Mouse (Mus musculus): ENCODE results near the gene Mllt3. TPM values are rescaled to one million over a fixed set of nuclear protein-coding genes. Genes with fewer than 3 reads are reported as not detected.

Gene Mllt3
- polyA plus RNA-seq, 1 experiment from 2014 or later = 95.2 TPM

- H3K36me3 ChIP-seq (replicated peaks) = peaks cover 4% of the 10 kb centered on the region
- no peak overlapping the region for H3K27ac ChIP-seq
- H3K4me3 ChIP-seq = no peak overlapping the region
- H3K27me3 ChIP-seq (replicated peaks) = no peaks in the 10 kb centered on the region
- H3K4me2 ChIP-seq = no peak overlapping the region
- WGBS = 89% methylated on average over 2 of the region's 2 CpGs
- ATAC-seq (replicated peaks) = no peak
- no peaks in the 10 kb centered on the region for H3K4me1 ChIP-seq
- H3K9me3 ChIP-seq = no peaks in the 10 kb centered on the region
- H3K9ac ChIP-seq = no peak overlapping the region
Measured at GRCm38 (mm10) chr4:87775721-87776120, 257.4 kb downstream of the Mllt3 start.

GRCm38 (mm10) chr4:87774515-87774914, 258.6 kb downstream of the Mllt3 start:
- Histone ChIP-seq H3K27me3 (replicated peaks) (no peaks in the 10 kb centered on the region), H3K4me3 (no peak overlapping the region), H3K27ac (no peak overlapping the region), H3K9ac (no peak overlapping the region), H3K4me2 (no peak overlapping the region), H3K4me1 (no peaks in the 10 kb centered on the region), H3K36me3 (replicated peaks) (peaks cover 4% of the 10 kb centered on the region), H3K9me3 (no peaks in the 10 kb centered on the region)
- WGBS = 92% methylated on average over 4 of the region's 4 CpGs
- no peak for ATAC-seq (replicated peaks)

- WGBS = 27% methylated on average over 11 of the region's 11 CpGs
- no peak overlapping the region for H3K9ac ChIP-seq
- no peak overlapping the region for H3K27ac ChIP-seq
- H3K36me3 ChIP-seq (replicated peaks) = no peaks in the 10 kb centered on the region
- peaks cover 3% of the 10 kb centered on the region; the same call in 1 of the 2 replicates for H3K4me1 ChIP-seq
- peak; percentile 71; the same call in 1 of the 2 replicates for ATAC-seq (replicated peaks)
- H3K4me3 ChIP-seq = no peak overlapping the region
- H3K9me3 ChIP-seq = no peaks in the 10 kb centered on the region
- no peaks in the 10 kb centered on the region for H3K27me3 ChIP-seq (replicated peaks)
- no peak overlapping the region for H3K4me2 ChIP-seq
Measured at GRCm38 (mm10) chr4:87767711-87768561, 265.2 kb downstream of the Mllt3 start.

GRCm38 (mm10) chr4:87765729-87766128, 267.4 kb downstream of the Mllt3 start:
- Histone ChIP-seq H3K9me3 (no peaks in the 10 kb centered on the region), H3K27me3 (replicated peaks) (no peaks in the 10 kb centered on the region), H3K36me3 (replicated peaks) (no peaks in the 10 kb centered on the region), H3K4me1 (peaks cover 3% of the 10 kb centered on the region; the same call in 1 of the 2 replicates), H3K4me2 (no peak overlapping the region), H3K4me3 (no peak overlapping the region), H3K27ac (no peak overlapping the region), H3K9ac (no peak overlapping the region)
- 60% methylated on average over 3 of the region's 3 CpGs for WGBS
- no peak for ATAC-seq (replicated peaks)

GRCm38 (mm10) chr4:87761075-87761474, 272.1 kb downstream of the Mllt3 start:
- no peak overlapping the region for H3K9ac ChIP-seq
- H3K27ac ChIP-seq = no peak overlapping the region
- H3K4me1 ChIP-seq = no peaks in the 10 kb centered on the region
- H3K9me3 ChIP-seq = no peaks in the 10 kb centered on the region
- no peak overlapping the region for H3K4me2 ChIP-seq
- no peak overlapping the region for H3K4me3 ChIP-seq
- H3K36me3 ChIP-seq (replicated peaks) = no peaks in the 10 kb centered on the region
- no peak for ATAC-seq (replicated peaks)
- no peaks in the 10 kb centered on the region for H3K27me3 ChIP-seq (replicated peaks)
- WGBS = 80% methylated on average over 2 of the region's 2 CpGs

- Histone ChIP-seq H3K4me1 (no peaks in the 10 kb centered on the region), H3K36me3 (replicated peaks) (no peaks in the 10 kb centered on the region), H3K27me3 (replicated peaks) (no peaks in the 10 kb centered on the region), H3K4me2 (no peak overlapping the region), H3K27ac (no peak overlapping the region), H3K4me3 (no peak overlapping the region), H3K9me3 (no peaks in the 10 kb centered on the region), H3K9ac (no peak overlapping the region)
- no peak for ATAC-seq (replicated peaks)
- WGBS = 92% methylated on average over 1 of the region's 1 CpGs
Measured at GRCm38 (mm10) chr4:87760297-87760696, 272.9 kb downstream of the Mllt3 start.

- no peak overlapping the region for H3K4me2 ChIP-seq
- no peaks in the 10 kb centered on the region for H3K36me3 ChIP-seq (replicated peaks)
- no peak overlapping the region for H3K27ac ChIP-seq
- no peaks in the 10 kb centered on the region for H3K27me3 ChIP-seq (replicated peaks)
- H3K4me3 ChIP-seq = no peak overlapping the region
- H3K9ac ChIP-seq = no peak overlapping the region
- no peaks in the 10 kb centered on the region for H3K4me1 ChIP-seq
- ATAC-seq (replicated peaks) = no peak
- 89% methylated on average over 2 of the region's 2 CpGs for WGBS
- H3K9me3 ChIP-seq = no peaks in the 10 kb centered on the region
Measured at GRCm38 (mm10) chr4:87759625-87760024, 273.5 kb downstream of the Mllt3 start.

- no peak overlapping the region for H3K4me3 ChIP-seq
- WGBS = 89% methylated on average over 6 of the region's 6 CpGs
- H3K4me1 ChIP-seq = no peaks in the 10 kb centered on the region
- no peak overlapping the region for H3K9ac ChIP-seq
- no peak overlapping the region for H3K27ac ChIP-seq
- H3K36me3 ChIP-seq (replicated peaks) = no peaks in the 10 kb centered on the region
- ATAC-seq (replicated peaks) = no peak
- no peaks in the 10 kb centered on the region for H3K9me3 ChIP-seq
- no peaks in the 10 kb centered on the region for H3K27me3 ChIP-seq (replicated peaks)
- H3K4me2 ChIP-seq = no peak overlapping the region
Measured at GRCm38 (mm10) chr4:87759110-87759509, 274.1 kb downstream of the Mllt3 start.

GRCm38 (mm10) chr4:87751515-87751864, 281.7 kb downstream of the Mllt3 start:
- Histone ChIP-seq H3K9ac (no peak overlapping the region), H3K4me2 (no peak overlapping the region), H3K9me3 (no peaks in the 10 kb centered on the region), H3K27me3 (replicated peaks) (no peaks in the 10 kb centered on the region), H3K27ac (no peak overlapping the region), H3K4me1 (peaks cover 8% of the 10 kb centered on the region; the same call in 1 of the 2 replicates), H3K4me3 (no peak overlapping the region), H3K36me3 (replicated peaks) (no peaks in the 10 kb centered on the region)
- WGBS = 94% methylated on average over 2 of the region's 2 CpGs
- ATAC-seq (replicated peaks) = no peak

GRCm38 (mm10) chr4:87750856-87751514, 282.2 kb downstream of the Mllt3 start:
- no peak for ATAC-seq (replicated peaks)
- no peaks in the 10 kb centered on the region for H3K27me3 ChIP-seq (replicated peaks)
- no peak overlapping the region for H3K9ac ChIP-seq
- no peak overlapping the region for H3K4me3 ChIP-seq
- H3K4me1 ChIP-seq = peaks cover 8% of the 10 kb centered on the region; the same call in 1 of the 2 replicates
- 91% methylated on average over 5 of the region's 5 CpGs for WGBS
- H3K27ac ChIP-seq = no peak overlapping the region
- no peak overlapping the region for H3K4me2 ChIP-seq
- no peaks in the 10 kb centered on the region for H3K36me3 ChIP-seq (replicated peaks)
- no peaks in the 10 kb centered on the region for H3K9me3 ChIP-seq

- Histone ChIP-seq H3K9ac (no peak overlapping the region), H3K27me3 (replicated peaks) (no peaks in the 10 kb centered on the region), H3K4me1 (peaks cover 8% of the 10 kb centered on the region; the same call in 1 of the 2 replicates), H3K36me3 (replicated peaks) (no peaks in the 10 kb centered on the region), H3K27ac (no peak overlapping the region), H3K4me2 (no peak overlapping the region), H3K9me3 (no peaks in the 10 kb centered on the region), H3K4me3 (no peak overlapping the region)
- ATAC-seq (replicated peaks) = 0 out of 2 replicates have a peak, but pooled peaks have one; percentile 50
- 24% methylated on average over 4 of the region's 4 CpGs for WGBS
Measured at GRCm38 (mm10) chr4:87749532-87750234, 283.5 kb downstream of the Mllt3 start.

- H3K9me3 ChIP-seq = no peaks in the 10 kb centered on the region
- H3K36me3 ChIP-seq (replicated peaks) = no peaks in the 10 kb centered on the region
- 88% methylated on average over 3 of the region's 3 CpGs for WGBS
- no peak for ATAC-seq (replicated peaks)
- peaks cover 5% of the 10 kb centered on the region; the same call in 1 of the 2 replicates for H3K4me1 ChIP-seq
- no peaks in the 10 kb centered on the region for H3K27me3 ChIP-seq (replicated peaks)
- no peak overlapping the region for H3K27ac ChIP-seq
- no peak overlapping the region for H3K4me2 ChIP-seq
- no peak overlapping the region for H3K4me3 ChIP-seq
- H3K9ac ChIP-seq = no peak overlapping the region
Measured at GRCm38 (mm10) chr4:87745016-87745645, 288.0 kb downstream of the Mllt3 start.
